Mouse (Mus musculus) forebrain, embryonic 15.5 days (tissue): ENCODE measurements at regions not wholly inside any gene's neighbourhood (a gene's known extent, or its start where the extent isn't known, plus 50 kb on each side); places are given as distances from the start of the nearest gene placed in this dataset.
"Not testable (repeated sequence)": the region's sequence is repeated elsewhere in the genome, so short reads cannot be mapped to it uniquely, and the experiment has no call there.

Experiments
- ATAC-seq: fragments of 200-750 bp; cut with Nextera tagmentation; replicated peaks from 2 replicates; pipeline ENCODE4 v1.8.0; 2017; ENCODE audit warnings: mild to moderate bottlenecking, moderate TSS enrichment, moderate library complexity
- H3K27ac ChIP-seq: fragments of 300-500 bp; sonication (generic); replicated peaks from 2 replicates; pipeline ENCODE4 v1.5.1; 2015; ENCODE audit warnings: mild to moderate bottlenecking, inconsistent platforms
- H3K27me3 ChIP-seq: fragments of 300-500 bp; sonication (generic); 2 replicates; pipeline ENCODE4 v1.6.1; 2015; ENCODE audit warnings: inconsistent platforms
- H3K36me3 ChIP-seq: fragments of 300-500 bp; sonication (generic); 2 replicates; pipeline ENCODE4 v1.6.1; 2015; ENCODE audit warnings: mild to moderate bottlenecking, inconsistent platforms
- H3K4me1 ChIP-seq: fragments of 300-500 bp; sonication (generic); 2 replicates; pipeline ENCODE4 v1.6.1; 2015; ENCODE audit warnings: inconsistent platforms
- H3K4me2 ChIP-seq: fragments of 300-500 bp; sonication (generic); replicated peaks from 2 replicates; pipeline ENCODE4 v1.6.1; 2015; ENCODE audit warnings: mild to moderate bottlenecking, inconsistent platforms
- H3K4me3 ChIP-seq: fragments of 300-500 bp; sonication (generic); 2 replicates; pipeline ENCODE4 v1.5.1; 2015; ENCODE audit warnings: mild to moderate bottlenecking, inconsistent platforms
- H3K9ac ChIP-seq: fragments of 300-500 bp; sonication (generic); replicated peaks from 2 replicates; pipeline ENCODE4 v1.6.1; 2015; ENCODE audit warnings: mild to moderate bottlenecking, inconsistent platforms
- H3K9me3 ChIP-seq: fragments of 300-500 bp; sonication (generic); 2 replicates; pipeline ENCODE4 v1.6.1; 2016; ENCODE audit warnings: inconsistent platforms
- WGBS: fragments of 180-500 bp; shearing (Covaris S2); methylation state at CpG from one replicate; pipeline ENCODE4 v1.1.7; 2015; ENCODE audit warnings: mixed read lengths; 5-methylcytosine and 5-hydroxymethylcytosine counted together

DNA sequence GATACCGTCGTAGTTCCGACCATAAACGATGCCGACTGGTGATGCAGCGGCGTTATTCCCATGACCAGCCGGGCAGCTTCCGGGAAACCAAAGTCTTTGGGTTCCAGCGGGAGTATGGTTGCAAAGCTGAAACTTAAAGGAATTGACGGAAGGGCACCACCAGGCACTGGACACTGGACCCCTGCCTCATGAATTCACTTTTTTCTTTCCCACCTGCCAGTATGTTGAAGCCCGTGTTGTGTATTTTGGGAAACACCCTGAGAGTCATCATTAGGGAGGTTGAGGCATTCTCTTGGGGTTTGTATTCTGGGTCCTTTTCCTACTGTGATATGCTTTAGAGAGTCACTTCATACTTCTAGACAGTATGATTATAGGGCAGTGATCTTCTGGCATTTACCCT, 197.9 kb downstream of the Samd9l start:
- H3K4me2 ChIP-seq, H3K4me3 ChIP-seq, H3K4me1 ChIP-seq, H3K36me3 ChIP-seq, ATAC-seq, H3K9me3 ChIP-seq, H3K27me3 ChIP-seq, H3K9ac ChIP-seq, H3K27ac ChIP-seq: not testable (repeated sequence)
- 52% methylated on average over 12 of the region's 12 CpGs for WGBS

DNA sequence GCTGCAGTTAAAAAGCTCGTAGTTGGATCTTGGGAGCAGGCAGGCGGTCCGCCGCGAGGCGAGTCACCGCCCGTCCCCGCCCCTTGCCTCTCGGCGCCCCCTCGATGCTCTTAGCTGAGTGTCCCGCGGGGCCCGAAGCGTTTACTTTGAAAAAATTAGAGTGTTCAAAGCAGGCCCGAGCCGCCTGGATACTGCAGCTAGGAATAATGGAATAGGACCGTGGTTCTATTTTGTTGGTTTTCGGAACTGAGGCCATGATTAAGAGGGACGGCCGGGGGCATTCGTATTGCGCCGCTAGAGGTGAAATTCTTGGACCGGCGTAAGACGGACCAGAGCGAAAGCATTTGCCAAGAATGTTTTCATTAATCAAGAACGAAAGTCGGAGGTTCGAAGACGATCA, 198.3 kb downstream of the Samd9l start:
- ATAC-seq, result no peak
- no peak overlapping the region for H3K4me3 ChIP-seq
- H3K4me2 ChIP-seq, result no peak overlapping the region
- H3K4me1 ChIP-seq, result no peaks in the 10 kb centered on the region
- H3K36me3 ChIP-seq, result no peaks in the 10 kb centered on the region
- H3K27ac ChIP-seq, result no peak overlapping the region
- H3K9me3 ChIP-seq, result peaks cover 3% of the 10 kb centered on the region; the same call in 1 of the 2 replicates
- 58% methylated on average over 33 of the region's 33 CpGs for WGBS
- no peaks in the 10 kb centered on the region for H3K27me3 ChIP-seq
- no peak overlapping the region for H3K9ac ChIP-seq

GRCm38 (mm10) chr6:3200586-3200985, 198.8 kb downstream of the Samd9l start:
- H3K9ac ChIP-seq, result not testable (repeated sequence)

GRCm38 (mm10) chr6:3192424-3192820, 206.9 kb downstream of the Samd9l start:
- not testable (repeated sequence) for H3K9ac ChIP-seq, H3K4me3 ChIP-seq, H3K27me3 ChIP-seq, H3K4me2 ChIP-seq, H3K4me1 ChIP-seq, H3K27ac ChIP-seq, ATAC-seq, H3K36me3 ChIP-seq
- WGBS, result 59% methylated on average over 1 of the region's 1 CpGs
- peaks cover 18% of the 10 kb centered on the region; the same call in 1 of the 2 replicates for H3K9me3 ChIP-seq

More at GRCm38 (mm10) chr6:3200586-3200985, 198.8 kb downstream of the Samd9l start:
- ATAC-seq, H3K9me3 ChIP-seq, H3K4me1 ChIP-seq, H3K27me3 ChIP-seq, H3K36me3 ChIP-seq, H3K4me2 ChIP-seq, H3K27ac ChIP-seq, H3K4me3 ChIP-seq: not testable (repeated sequence)
- WGBS, result 84% methylated on average over 18 of the region's 18 CpGs

DNA sequence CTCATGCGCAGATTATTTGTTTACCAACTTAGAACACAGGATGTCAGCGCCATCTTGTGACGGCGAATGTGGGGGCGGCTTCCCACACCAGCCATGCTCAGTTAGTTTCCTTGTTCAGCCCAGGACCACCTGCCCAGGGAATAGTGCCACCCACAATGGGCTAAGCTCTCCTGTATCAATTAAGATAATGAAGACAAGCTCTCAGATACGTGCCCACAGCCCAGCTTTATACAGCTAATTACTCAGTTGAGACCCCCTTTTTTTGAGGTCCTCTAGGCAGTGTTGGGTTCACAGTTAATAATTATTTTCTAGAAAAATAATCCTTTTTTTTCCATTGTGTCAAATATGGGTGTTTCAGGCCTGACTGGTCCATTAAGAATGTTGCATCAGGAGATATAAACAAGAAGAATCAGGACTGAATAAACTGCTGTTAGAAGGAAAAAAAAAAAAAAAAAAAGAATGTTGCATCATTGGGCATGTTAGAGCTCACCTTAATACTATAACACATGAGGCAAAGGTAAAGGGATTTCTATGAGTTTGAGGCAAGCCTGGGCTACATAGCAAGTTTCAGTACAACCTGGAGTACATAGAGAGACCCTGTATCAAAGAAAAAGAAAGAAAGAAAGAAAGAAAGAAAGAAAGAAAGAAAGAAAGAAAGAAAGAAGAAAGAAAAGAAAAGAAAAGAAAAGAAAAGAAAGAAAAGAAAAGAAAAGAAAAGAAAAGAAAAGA, 207.5 kb downstream of the Samd9l start:
- ATAC-seq, result 0 out of 2 replicates have a peak, but pooled peaks have one; percentile 26

GRCm38 (mm10) chr6:3183819-3184199, 215.6 kb downstream of the Samd9l start:
- no peak overlapping the region for H3K9ac ChIP-seq
- no peak overlapping the region for H3K4me2 ChIP-seq
- H3K4me3 ChIP-seq, result no peak overlapping the region
- ATAC-seq, result no peak
- H3K4me1 ChIP-seq, result no peaks in the 10 kb centered on the region
- H3K36me3 ChIP-seq, result no peaks in the 10 kb centered on the region
- H3K27ac ChIP-seq, result no peak overlapping the region
- H3K9me3 ChIP-seq, result peaks cover 28% of the 10 kb centered on the region
- WGBS, result 46% methylated on average over 5 of the region's 5 CpGs
- no peaks in the 10 kb centered on the region for H3K27me3 ChIP-seq

More for the DNA sequence above, 207.5 kb downstream of the Samd9l start:
- 87% methylated on average over 6 of the region's 6 CpGs for WGBS
- not testable (repeated sequence) for H3K4me1 ChIP-seq, H3K36me3 ChIP-seq, H3K4me3 ChIP-seq, H3K27ac ChIP-seq, H3K4me2 ChIP-seq, H3K27me3 ChIP-seq, H3K9ac ChIP-seq
- peaks cover 18% of the 10 kb centered on the region; the same call in 1 of the 2 replicates for H3K9me3 ChIP-seq

DNA sequence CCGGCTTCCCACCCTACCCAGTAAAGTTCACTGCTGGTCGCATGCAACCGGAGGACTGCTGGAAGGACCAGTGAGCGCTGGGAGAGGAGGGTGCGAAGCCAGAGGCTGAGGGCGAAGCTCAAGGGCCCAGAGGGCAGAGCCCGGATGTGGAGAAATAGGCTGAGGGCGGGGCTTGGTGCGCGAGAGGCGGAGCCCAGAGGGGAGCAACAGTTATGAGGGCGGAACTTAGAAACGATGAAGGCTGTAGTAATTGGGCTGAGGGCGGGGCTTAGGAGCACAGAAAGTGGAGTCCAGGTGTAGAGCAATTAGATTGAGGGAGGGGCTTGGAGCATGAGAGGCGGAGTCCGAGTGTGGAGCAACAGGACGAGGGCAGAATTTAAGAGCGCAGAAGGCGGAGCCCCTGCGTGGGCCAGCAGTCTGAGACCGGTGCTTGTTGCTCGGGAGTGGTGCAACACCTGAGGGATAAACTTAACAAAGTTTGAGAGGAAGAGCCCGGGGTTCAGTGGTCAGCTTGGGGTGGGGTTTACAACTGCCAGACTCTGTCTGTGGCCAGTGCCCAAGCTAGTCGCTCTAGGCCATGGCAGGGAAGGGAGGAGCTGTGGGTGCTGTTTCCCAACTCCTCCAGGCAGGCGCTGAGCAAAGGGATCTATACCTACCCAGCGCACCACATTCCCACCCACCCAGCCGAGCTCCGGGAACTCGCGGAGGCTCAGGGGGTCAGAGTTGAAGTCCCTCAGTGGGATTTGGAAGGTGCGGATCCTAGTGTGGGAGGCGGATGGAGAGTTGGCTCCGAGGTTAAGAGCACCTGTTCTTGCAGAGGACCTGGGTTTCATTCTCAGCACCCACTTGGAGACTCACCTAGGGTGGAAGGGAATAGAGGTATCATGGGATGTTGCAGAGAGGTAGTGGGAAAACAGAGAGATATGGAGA, 216.2 kb downstream of the Samd9l start:
- WGBS, result 46% methylated on average over 33 of the region's 33 CpGs
- no peaks in the 10 kb centered on the region for H3K27me3 ChIP-seq

DNA sequence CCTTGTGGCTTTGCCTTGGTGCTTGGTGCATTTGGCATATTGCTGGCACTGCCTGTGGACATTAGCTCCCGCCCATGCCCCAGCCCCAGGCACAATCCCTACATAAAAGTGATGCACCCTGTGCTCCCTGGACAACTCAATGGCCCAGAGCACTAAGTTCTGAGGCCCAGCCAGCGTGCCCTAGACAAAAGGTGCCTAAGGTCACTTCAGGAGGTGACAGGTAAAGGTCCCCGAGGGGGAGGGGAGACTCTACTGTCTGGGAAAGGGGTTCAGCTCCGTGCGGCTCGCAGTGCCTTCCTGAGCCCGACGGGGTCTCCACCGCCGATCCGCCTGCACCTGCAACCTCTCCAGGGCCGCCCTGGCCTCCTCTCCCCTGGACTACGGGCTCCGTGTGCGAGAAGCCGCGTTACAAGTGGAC, 216.9 kb downstream of the Samd9l start:
- H3K27me3 ChIP-seq, H3K9ac ChIP-seq, H3K36me3 ChIP-seq, H3K4me1 ChIP-seq, H3K27ac ChIP-seq: not testable (repeated sequence)
- WGBS, result 46% methylated on average over 17 of the region's 17 CpGs
- Histone ChIP-seq H3K4me2 (peak overlapping the region; percentile 0; the same call in 1 of the 2 replicates), H3K4me3 (peak overlapping the region; percentile 0; the same call in 1 of the 2 replicates), H3K9me3 (peaks cover 28% of the 10 kb centered on the region)
- peak; percentile 70 for ATAC-seq

More for the DNA sequence above, 216.2 kb downstream of the Samd9l start:
- no peaks in the 10 kb centered on the region for H3K36me3 ChIP-seq
- no peaks in the 10 kb centered on the region for H3K4me1 ChIP-seq
- no peak overlapping the region for H3K27ac ChIP-seq
- peak overlapping the region; percentile 0 for H3K4me2 ChIP-seq
- no peak overlapping the region for H3K9ac ChIP-seq
- peak; percentile 78 for ATAC-seq
- H3K4me3 ChIP-seq, result peak overlapping the region; percentile 0; the same call in 1 of the 2 replicates
- peaks cover 28% of the 10 kb centered on the region for H3K9me3 ChIP-seq

GRCm38 (mm10) chr6:3179603-3180348, 219.6 kb downstream of the Samd9l start:
- 79% methylated on average over 8 of the region's 10 CpGs for WGBS
- H3K9ac ChIP-seq, H3K4me3 ChIP-seq, H3K4me2 ChIP-seq, H3K4me1 ChIP-seq, ATAC-seq, H3K27ac ChIP-seq, H3K27me3 ChIP-seq, H3K36me3 ChIP-seq: not testable (repeated sequence)
- H3K9me3 ChIP-seq, result peaks cover 28% of the 10 kb centered on the region

DNA sequence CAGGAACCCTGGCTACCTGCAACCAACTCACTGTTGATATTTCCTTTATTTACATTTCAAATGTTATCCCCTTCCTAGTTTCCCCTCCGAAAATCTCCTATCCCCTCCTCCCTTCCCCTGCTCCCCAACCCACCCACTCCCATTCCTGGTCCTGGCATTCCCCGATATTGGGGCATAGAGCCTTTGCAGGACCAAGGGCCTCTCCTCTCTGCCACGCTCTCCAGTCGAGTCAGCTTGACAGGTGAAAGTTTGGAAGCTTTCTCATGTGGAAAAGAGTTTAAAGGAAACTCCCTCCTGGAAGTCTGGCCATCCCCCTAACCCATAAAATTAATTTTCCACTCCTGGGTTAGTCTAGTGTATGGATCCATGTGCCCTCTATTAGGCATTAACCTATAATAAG, 229.9 kb downstream of the Samd9l start:
- not testable (repeated sequence) for H3K27me3 ChIP-seq, H3K27ac ChIP-seq, H3K9me3 ChIP-seq, H3K4me2 ChIP-seq, H3K4me1 ChIP-seq, H3K4me3 ChIP-seq, H3K36me3 ChIP-seq, H3K9ac ChIP-seq, ATAC-seq
- WGBS, result 73% methylated on average over 4 of the region's 4 CpGs

DNA sequence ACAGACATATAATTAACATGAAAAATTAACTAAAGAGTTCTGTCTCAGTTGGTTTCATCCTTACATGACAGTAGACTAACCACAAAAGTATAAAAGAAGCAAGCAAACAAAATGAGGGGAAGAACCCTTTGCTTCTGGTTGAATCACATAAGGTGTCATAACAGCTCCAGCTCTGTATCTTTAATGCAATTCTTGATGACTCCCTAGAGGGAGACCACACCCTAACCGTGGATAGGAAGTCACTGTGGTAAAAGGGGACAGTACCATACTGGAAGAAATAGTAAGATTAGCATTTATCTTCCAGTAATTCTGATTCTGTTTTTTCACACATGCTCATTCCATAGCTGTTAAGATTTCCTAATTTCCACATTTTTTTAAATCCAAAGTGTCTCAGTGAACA, 233.2 kb downstream of the Samd9l start:
- not testable (repeated sequence) for H3K4me3 ChIP-seq, H3K36me3 ChIP-seq, H3K9ac ChIP-seq, ATAC-seq, H3K9me3 ChIP-seq, H3K4me1 ChIP-seq, H3K27ac ChIP-seq, H3K27me3 ChIP-seq, H3K4me2 ChIP-seq
- WGBS, result 6% methylated on average over 1 of the region's 1 CpGs

DNA sequence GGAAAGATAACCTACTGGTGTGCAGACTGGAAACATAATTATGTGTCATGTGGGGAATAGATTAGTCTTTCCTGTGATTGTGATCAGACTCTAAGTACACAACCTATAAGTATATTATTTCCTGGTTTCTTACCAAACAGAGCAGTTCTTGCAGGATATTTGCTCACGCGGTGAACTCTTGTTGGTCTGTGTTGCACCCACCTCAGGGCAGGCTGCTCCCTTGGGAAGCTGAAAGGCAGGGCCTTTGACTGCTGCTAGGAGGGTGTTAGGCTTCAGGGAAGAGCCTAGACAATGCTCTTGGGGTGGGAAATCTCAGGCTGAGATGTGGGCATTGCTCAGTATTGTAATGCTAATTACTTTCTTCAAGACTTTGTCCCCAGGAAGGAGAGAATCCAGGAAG, 247.5 kb downstream of the Samd9l start:
- H3K27ac ChIP-seq, H3K4me1 ChIP-seq, H3K27me3 ChIP-seq, H3K9me3 ChIP-seq, H3K9ac ChIP-seq, H3K4me3 ChIP-seq, H3K36me3 ChIP-seq, H3K4me2 ChIP-seq, ATAC-seq: not testable (repeated sequence)
- 35% methylated on average over 2 of the region's 2 CpGs for WGBS
